Mouse (Mus musculus) heart, postnatal 36 days (tissue): ENCODE measurements around the gene Eif1. TPM values are rescaled to one million over a fixed set of nuclear protein-coding genes. Genes with fewer than 3 reads are reported as not detected.
A peak's percentile ranks its signal among the peaks of the same experiment; 100 is the strongest.
"Not testable (repeated sequence)": the region's sequence is repeated elsewhere in the genome, so short reads cannot be mapped to it uniquely, and the experiment has no call there.

Source experiments
- DNase-seq, 2 experiments: peaks; one replicate each; pipeline ENCODE4 v3.0.0; 2021 to 2022
- intact Hi-C: fragments of 180-260 bp; cut with DNase I; formaldehyde crosslinking; loops from one replicate; pipeline ENCODE4 v1.15.1; 2025
- total RNA-seq, 2 experiments: library from RNA; stranded (reverse); gene quantifications; 2 replicates each; pipeline ENCODE4 v1.2.3; 2021

Gene Eif1
- 1,000 to 10,000 TPM; 1,603 to 1,774 TPM for total RNA-seq

GRCm38 (mm10) chr11:100319492-100320171 lies at the start of gene Eif1:
Gene Eif1 (plus strand): TSS chr11:100319885.
- intact Hi-C loops = no loop called here
- peak; percentile 99 to 100 for DNase-seq

GRCm38 (mm10) chr11:100271878-100272277 lies 47.8 kb upstream of the Eif1 start:
- intact Hi-C loops = no loop called here
- no peak for DNase-seq

DNA sequence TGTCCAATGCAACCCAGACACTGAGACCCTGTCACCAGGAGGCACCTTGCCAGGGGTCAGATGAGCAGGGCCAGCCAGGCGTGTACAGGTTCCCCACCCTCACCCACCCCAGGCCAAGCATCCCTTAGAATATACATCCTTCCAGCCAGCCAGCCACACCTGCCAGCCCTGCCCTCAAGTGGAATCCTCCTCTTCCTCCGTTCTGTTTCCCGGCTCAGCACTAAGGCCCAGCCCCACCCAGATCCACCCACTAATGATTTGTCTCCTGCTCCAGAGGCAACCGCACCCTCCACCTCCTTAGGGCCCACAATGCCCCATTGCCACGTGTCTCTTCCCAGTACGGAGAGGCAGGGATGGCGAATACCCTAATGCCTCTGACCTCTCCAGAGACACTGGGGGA lies 45.0 kb upstream of the Eif1 start:
- no peak for DNase-seq
- intact Hi-C loops = no loop called here

DNA sequence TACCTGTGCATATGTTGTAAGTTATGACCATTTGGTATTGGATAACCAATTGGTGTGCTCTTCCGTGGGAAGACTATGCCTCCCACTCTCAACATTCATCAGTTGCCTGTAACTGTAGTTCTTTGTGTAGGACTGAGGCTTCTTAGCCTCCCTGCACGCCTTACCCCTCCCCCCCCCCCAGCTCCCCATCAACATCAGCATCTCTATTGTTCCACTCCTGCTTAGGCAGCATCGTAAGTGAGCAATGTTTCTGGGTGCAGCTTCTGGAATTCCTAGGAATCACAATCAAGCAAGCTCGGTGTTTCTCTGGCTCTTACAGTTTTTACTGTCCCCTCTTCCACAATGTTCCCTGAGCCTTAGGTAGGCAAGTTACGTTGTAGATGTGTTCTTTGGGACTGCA lies 44.2 kb upstream of the Eif1 start:
- intact Hi-C loops = no loop called here
- DNase-seq = no peak

DNA sequence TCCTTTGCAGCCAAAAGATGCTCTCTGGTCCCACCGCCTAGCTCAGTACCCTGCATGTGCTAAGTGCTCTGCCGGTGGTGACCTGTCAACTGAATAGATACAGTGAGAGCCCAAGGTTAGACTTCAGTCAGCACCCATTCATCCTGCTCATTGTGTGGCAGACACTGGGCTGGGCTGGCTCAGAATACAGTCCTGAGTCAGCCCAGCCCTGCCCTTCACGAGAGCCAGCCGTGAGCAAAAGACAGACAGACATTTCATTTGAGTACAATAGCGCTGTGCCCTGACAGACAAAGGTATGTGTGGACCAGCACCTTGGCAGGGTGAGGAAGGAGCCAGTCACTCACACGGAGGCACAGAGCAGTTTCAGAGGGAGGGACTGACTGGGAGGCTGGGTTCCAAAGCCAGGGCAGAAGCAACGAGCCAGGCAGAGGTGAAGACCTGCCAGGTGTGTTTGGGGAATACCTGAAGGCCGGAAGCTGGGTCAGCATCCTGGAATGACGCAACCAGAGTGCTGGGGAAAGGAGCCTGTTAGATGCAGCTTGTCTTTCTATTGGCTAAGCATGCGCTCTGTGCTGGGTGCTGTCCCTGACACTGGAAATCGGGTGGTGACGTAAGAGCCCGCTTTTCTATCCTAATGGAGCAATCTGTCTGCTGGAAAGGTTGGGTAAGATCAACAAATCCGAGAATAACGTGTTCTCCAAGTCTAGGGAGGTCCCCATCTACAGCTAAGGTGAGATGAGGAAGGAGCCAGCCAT lies 41.8 kb upstream of the Eif1 start:
- intact Hi-C loops = no loop called here
- DNase-seq = no peak

GRCm38 (mm10) chr11:100278759-100279158 lies 40.9 kb upstream of the Eif1 start:
- DNase-seq = no peak
- intact Hi-C loops = no loop called here

- intact Hi-C loops = loop anchor here (1.0 to 5.0 kb wide), 4 partner anchors 13 to 903 kb away; no protein-coding TSS in a partner anchor
- peak; percentile 82 to 92 for DNase-seq
These were observed 37.8 kb upstream of the Eif1 start for GRCm38 (mm10) chr11:100281596-100282544.

GRCm38 (mm10) chr11:100282549-100282948 lies 37.1 kb upstream of the Eif1 start:
- DNase-seq = peak; percentile 82 to 88
- intact Hi-C loops = loop anchor here (1.0 to 5.0 kb wide), 4 partner anchors 13 to 903 kb away; no protein-coding TSS in a partner anchor

GRCm38 (mm10) chr11:100284988-100285387 lies 34.7 kb upstream of the Eif1 start:
- intact Hi-C loops = loop anchor here (5.0 kb wide), 1 partner anchor 818 kb away; no protein-coding TSS in a partner anchor
- DNase-seq = no peak

- intact Hi-C loops = no loop called here
- DNase-seq = peak; percentile 57 to 62
These were observed 32.7 kb upstream of the Eif1 start for GRCm38 (mm10) chr11:100287024-100287423.

DNA sequence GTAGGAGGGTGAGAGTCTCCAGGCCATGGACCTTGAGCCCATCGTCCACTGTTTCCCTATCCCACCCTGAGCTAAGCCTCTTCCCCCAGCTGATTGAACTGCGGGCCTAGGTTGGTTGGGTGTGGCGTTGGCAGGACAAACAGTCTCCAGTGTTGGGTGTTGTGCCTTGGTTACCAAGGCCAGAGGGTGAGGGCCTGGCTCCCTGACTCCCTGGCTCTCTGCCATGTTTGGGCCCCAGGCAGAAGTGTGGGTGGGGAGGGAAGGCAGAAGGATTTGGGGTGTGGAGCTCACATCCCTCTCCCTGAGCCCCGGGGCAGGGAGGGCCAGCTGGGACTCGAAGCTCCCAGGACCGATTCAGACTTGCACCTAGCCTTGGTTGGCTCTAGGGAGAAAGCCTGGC lies 30.7 kb upstream of the Eif1 start:
- intact Hi-C loops = no loop called here
- peak; percentile 19 to 28 for DNase-seq

GRCm38 (mm10) chr11:100290235-100290634 lies 29.4 kb upstream of the Eif1 start:
- intact Hi-C loops = no loop called here

DNA sequence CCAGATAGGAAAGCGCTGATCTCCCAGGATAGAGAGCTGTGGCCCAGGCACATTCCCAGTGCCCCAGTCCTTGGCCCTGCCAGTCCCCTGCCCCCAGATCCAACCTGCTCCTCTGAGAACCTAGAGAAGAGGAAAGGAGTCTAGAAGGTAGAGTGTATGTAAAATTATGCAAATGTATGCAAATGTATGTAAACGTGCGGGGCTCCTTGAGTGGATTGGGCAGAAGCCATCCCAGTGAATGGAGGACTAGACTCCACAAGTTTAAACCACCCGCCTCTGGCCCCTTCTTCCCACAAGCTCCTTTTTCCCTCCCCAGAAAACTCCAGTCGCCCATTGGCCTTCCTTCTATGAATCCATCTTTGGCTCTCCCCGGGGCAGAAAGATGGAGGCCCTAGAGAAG lies 26.8 kb upstream of the Eif1 start:
- intact Hi-C loops = no loop called here
- no peak for DNase-seq

More at GRCm38 (mm10) chr11:100290235-100290634, 29.4 kb upstream of the Eif1 start:
- DNase-seq = peak in 1 of 2 experiments; percentile 18

DNA sequence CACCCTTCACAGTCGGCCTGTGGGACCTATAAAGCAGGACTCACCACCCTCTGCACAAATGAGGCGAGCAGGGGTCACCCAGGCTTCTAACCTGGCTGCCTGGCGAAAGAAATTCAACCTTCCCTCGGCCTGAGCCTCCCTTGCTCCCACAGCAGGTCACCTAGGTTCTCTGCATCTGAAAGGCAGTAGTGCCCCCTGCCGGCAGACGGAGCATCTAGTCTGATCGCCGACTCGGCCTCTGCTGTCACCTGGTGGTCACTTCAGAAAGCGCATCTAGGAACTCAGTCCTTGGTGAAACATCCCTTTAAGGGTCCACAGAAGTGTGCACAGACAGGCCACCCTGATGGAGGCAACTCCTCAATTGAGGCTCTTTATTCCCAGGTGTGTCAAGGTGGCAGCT lies 24.4 kb upstream of the Eif1 start:
- DNase-seq = peak; percentile 80 to 88
- intact Hi-C loops = loop anchor here (1.0 to 5.0 kb wide), 4 partner anchors 13 to 913 kb away; no protein-coding TSS in a partner anchor

DNA sequence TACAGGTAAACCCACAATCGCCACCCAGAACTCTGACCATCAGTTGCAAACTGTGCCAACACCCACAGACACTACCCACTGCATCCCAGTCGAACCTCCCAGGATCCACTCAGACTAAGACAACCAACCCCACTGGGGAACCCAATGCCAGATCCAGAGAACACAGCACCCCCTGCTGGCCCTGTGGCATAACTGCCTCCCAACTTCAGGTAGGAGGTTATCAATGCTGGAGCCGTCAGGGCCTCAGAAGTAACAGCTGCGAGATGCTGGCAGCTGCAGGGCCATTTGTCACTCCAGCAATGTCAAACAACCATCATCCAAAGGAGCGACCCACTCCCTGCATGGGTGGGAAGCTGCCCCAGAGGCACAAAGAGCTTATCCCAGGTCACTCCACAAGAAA lies 21.9 kb upstream of the Eif1 start:
- DNase-seq = no peak
- intact Hi-C loops = loop anchor here (5.0 kb wide), 3 partner anchors 130 to 916 kb away; no protein-coding TSS in a partner anchor

GRCm38 (mm10) chr11:100298274-100299036 lies 21.2 kb upstream of the Eif1 start:
- peak; percentile 78 to 91 for DNase-seq
- intact Hi-C loops = loop anchor here (5.0 kb wide), 3 partner anchors 131 to 916 kb away; no protein-coding TSS in a partner anchor

- peak; percentile 66 to 82 for DNase-seq
- intact Hi-C loops = no loop called here
These were observed 19.4 kb upstream of the Eif1 start for GRCm38 (mm10) chr11:100300293-100300692.

DNA sequence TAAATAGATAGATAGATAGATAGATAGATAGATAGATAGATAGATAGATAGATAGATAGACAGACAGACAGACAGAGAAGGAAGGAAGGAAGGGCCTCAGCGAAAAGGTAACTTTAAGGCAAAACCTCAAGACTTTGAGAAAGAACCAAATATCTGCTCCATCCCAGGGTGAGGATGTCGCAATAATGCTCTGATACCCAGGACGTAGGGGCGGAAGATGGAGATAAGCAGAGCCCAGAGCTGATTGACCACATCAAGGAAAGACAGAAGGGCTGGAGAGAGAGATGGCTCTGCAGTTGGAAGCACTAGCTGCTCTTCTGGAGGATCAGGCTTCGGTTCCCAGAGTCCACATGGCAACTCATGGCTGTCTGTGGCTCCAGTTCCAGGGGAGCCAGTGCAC lies 18.4 kb upstream of the Eif1 start:
- DNase-seq = no peak
- intact Hi-C loops = no loop called here

GRCm38 (mm10) chr11:100307900-100308299 lies 11.8 kb upstream of the Eif1 start:
- intact Hi-C loops = no loop called here
- DNase-seq = no peak

GRCm38 (mm10) chr11:100308672-100309071 lies 11.0 kb upstream of the Eif1 start:
- DNase-seq, intact Hi-C loops: not testable (repeated sequence)
